Mouse (Mus musculus) lung, postnatal 0 days (tissue): ENCODE data around the gene Krt31. TPM values are rescaled to one million over a fixed set of nuclear protein-coding genes. Genes with fewer than 3 reads are reported as not detected.

Source experiments
- ATAC-seq: fragments of 200-750 bp; cut with Nextera tagmentation; 2 replicates; pipeline ENCODE4 v1.8.0; 2017; ENCODE audit warnings: moderate library complexity
- DNase-seq: peaks from one replicate; pipeline ENCODE4 v3.0.0-alpha.2; 2016; ENCODE audit warnings: low spot score
- H3K27ac ChIP-seq: fragments of 300-500 bp; sonication (generic); 2 replicates; pipeline ENCODE4 v1.5.1; 2014; ENCODE audit warnings: antibody characterized with exemption, mild to moderate bottlenecking, low read length, mixed read lengths
- H3K27me3 ChIP-seq: fragments of 300-500 bp; sonication (generic); replicated peaks from 2 replicates; pipeline ENCODE4 v1.6.1; 2014; ENCODE audit warnings: low read length, mixed read lengths; ENCODE audit not compliant: insufficient read depth
- H3K36me3 ChIP-seq: fragments of 300-500 bp; sonication (generic); 2 replicates; pipeline ENCODE4 v1.6.1; 2014; ENCODE audit warnings: low read length, mixed read lengths; ENCODE audit not compliant: insufficient read depth
- H3K4me1 ChIP-seq: fragments of 300-500 bp; sonication (generic); 2 replicates; pipeline ENCODE4 v1.6.1; 2014; ENCODE audit warnings: antibody characterized with exemption, low read depth, low read length, mixed read lengths; ENCODE audit not compliant: insufficient read depth
- H3K4me2 ChIP-seq: fragments of 300-500 bp; sonication (generic); replicated peaks from 2 replicates; pipeline ENCODE4 v1.6.1; 2014; ENCODE audit warnings: low read depth, mild to moderate bottlenecking, low read length, moderate library complexity, mixed read lengths
- H3K4me3 ChIP-seq: fragments of 300-500 bp; sonication (generic); 2 replicates; pipeline ENCODE4 v1.5.1; 2014; ENCODE audit warnings: low read depth, low read length
- H3K9ac ChIP-seq: fragments of 300-500 bp; sonication (generic); replicated peaks from 2 replicates; pipeline ENCODE4 v1.6.1; 2014; ENCODE audit warnings: low read depth, mild to moderate bottlenecking
- H3K9me3 ChIP-seq: fragments of 300-500 bp; sonication (generic); 2 replicates; pipeline ENCODE4 v1.6.1; 2016; ENCODE audit warnings: low read length, mixed read lengths
- CTCF ChIP-seq: IDR thresholded peaks from 2 replicates; pipeline ENCODE4 v1.5.1; 2016; ENCODE audit warnings: antibody characterized with exemption, mild to moderate bottlenecking
- EP300 ChIP-seq: IDR thresholded peaks from 2 replicates; pipeline ENCODE4 v1.6.1; 2016; ENCODE audit warnings: antibody characterized with exemption, mild to moderate bottlenecking, control low read depth
- WGBS: fragments of 180-500 bp; shearing (Covaris S2); extraction: QIAGEN DNeasy Blood & Tissue Kit; methylation state at CpG from one replicate; pipeline ENCODE4 v1.1.7; 2014; 5-methylcytosine and 5-hydroxymethylcytosine counted together
- polyA plus RNA-seq: library from polyadenylated mRNA; unstranded; fragments of >200 nt; fragmentation: Nextera tagmentation; extraction: Ambion mirVana; gene quantifications from 2 replicates; pipeline ENCODE4 v1.2.1, GENCODE M21; 2015

The Krt31 gene
- polyA plus RNA-seq, 1 experiment from 2014 or later = not detected

DNA sequence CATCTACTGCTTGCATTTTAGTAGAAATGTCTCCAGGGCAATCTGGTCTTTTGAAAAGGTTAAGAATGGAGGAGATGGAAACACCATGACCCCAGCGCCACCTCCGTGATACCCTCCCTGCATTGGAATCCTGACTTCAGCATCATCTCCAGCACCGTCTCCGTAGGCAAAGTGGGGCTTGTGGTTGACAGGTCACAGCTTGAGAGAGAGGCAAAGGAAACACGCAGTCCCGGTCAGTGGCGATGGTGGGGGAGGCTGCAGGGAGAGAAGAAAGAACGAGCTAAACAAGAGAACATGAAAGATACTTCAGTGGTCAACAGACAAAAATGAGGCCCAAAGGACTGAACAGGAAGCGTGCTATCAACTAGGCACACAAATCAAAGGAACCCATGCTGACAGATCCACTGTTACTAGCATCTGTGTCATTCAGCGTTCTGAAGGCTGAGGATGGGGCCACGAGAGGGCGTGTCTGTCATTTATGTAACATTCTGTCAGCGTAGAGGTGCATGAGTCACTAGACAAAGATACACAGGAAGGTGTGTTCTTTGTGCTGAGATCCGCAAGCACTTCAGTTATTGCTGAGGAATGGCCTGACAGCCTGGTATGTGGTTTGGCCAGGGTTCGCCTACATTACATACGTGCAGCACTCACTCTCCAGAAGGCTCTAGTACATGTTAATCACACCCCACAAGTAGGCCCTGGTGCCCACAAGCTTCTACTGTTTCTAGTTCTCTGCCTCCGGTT is 17.1 kb upstream of the Krt31 start:
- Histone ChIP-seq H3K4me2 (no peak overlapping the region), H3K36me3 (no peaks in the 10 kb centered on the region), H3K9ac (no peak overlapping the region), H3K27me3 (no peaks in the 10 kb centered on the region), H3K9me3 (no peaks in the 10 kb centered on the region), H3K4me3 (no peak overlapping the region), H3K4me1 (no peaks in the 10 kb centered on the region; the same call in 1 of the 2 replicates), H3K27ac (peak overlapping the region; percentile 75)
- WGBS = 48% methylated on average over 17 of the region's 17 CpGs
- peak; percentile 93 for DNase-seq
- ATAC-seq = peak; percentile 98
- TF ChIP-seq CTCF (peak; percentile 55), EP300 (peak; percentile 92)

DNA sequence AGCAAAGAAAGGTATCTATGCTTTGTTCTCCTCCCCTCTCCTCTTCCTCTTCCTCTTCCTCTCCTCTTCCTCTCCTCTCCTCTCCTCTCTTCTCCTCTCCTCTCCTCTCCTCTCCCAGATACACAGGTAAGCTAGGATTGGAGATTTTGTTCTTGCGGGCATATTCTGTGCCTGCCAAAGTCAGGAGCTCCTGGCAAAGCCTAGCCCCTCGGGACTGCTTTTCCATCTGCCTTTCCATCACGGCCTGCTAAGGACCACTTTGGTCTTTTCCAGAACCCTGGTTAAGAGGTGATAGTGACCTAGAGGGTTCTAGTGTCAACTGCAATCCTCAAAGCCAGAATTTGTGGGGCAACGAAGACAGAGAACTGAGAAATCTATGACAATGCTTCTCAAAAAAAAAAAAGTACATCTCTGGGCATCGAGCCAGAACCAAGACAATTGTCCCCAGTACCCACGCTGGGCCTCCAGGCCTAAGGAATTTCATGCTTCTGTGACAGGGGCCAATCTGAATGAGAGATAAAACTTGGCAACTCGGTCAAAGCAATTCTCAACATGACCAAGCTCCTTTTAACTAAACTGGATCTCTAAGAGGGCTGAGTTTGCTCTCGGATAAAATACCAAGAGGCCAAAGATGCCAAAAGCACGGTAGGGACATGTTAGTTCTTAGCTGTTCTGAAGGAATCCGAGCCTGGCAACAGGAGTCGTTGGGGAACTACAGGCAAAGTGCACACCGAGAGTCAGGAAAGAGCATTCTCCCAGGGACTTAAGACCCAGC is 16.1 kb upstream of the Krt31 start:
- H3K9ac ChIP-seq = no peak overlapping the region
- 45% methylated on average over 12 of the region's 12 CpGs for WGBS
- ATAC-seq (no peak), DNase-seq (peak; percentile 43)
- H3K4me3 ChIP-seq = no peak overlapping the region
- TF ChIP-seq CTCF = no peak
- TF ChIP-seq EP300 = no peak
- no peaks in the 10 kb centered on the region for H3K9me3 ChIP-seq
- H3K27ac ChIP-seq = peak overlapping the region; percentile 75
- H3K36me3 ChIP-seq = no peaks in the 10 kb centered on the region
- H3K4me2 ChIP-seq = no peak overlapping the region
- H3K27me3 ChIP-seq = no peaks in the 10 kb centered on the region
- no peaks in the 10 kb centered on the region; the same call in 1 of the 2 replicates for H3K4me1 ChIP-seq

DNA sequence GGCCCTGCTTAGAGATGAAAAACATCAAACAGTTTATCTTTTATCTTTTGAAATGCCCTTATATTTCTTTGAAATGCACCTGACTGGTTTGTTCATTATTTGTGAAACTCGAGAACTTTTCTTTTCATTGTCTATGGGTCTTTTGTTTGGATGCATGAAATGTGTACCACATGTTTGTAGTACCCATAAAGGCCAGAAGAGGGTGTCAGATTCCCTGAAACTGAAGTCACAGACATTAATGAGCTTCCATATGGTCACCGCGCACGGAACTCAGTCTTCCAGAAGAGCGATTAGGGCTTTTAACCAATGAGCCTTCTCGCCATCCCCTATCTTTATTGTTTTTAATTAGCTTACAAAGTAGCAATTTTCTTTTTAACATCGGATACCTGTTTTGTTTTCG is 8.5 kb upstream of the Krt31 start:
- H3K4me3 ChIP-seq = no peak overlapping the region
- no peak for ATAC-seq
- H3K9ac ChIP-seq = no peak overlapping the region
- H3K27ac ChIP-seq = no peak overlapping the region
- no peak for DNase-seq
- TF ChIP-seq CTCF (peak; percentile 46), EP300 (no peak)
- WGBS = 72% methylated on average over 8 of the region's 8 CpGs
- no peaks in the 10 kb centered on the region for H3K4me1 ChIP-seq
- no peak overlapping the region for H3K4me2 ChIP-seq
- no peaks in the 10 kb centered on the region for H3K9me3 ChIP-seq
- H3K27me3 ChIP-seq = no peaks in the 10 kb centered on the region
- H3K36me3 ChIP-seq = no peaks in the 10 kb centered on the region

DNA sequence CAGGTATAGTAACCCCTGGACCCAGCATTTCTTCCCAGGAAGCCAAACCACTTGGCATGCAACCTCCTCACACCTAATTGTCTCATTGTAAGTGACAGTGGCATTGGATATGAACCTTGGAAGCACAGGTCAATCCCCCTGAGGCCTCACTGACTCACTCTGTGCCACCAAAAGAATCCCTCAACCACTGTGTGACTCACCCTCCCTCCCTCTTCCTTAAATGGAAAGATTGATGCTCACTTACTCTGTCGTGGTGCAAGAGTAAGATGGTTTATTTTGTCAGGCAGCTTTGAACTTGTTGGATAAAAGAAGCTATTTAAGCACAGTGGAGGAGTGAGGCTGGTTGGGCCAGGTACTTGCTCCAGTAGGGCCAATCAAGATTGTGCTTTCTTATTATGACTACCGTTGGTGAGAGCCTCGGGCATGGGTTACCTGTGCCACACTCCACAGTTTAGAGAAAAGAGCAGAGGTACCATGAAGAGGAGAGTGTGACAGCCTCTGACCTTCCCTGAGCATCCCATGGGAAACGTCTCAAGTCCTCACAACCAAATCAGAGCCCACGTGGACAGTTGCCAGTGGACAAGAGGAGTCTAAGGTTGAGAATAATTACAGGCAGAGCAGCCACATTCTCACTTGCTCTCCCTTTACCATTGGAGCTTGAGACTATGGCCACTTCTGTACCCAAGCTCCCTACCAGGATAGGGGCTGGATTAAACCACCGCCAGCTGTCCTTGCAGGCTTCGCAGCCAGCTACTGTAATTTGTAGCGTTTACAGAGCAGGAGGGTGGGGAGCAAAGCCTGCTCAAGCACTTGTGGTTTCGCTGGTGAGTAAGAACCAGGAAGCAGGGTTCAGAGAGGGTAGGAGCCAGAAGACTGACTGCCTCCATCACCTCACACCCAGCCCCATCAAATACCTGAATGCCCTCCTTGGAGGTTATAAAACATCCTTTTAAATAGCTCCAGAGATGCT is 5.6 kb upstream of the Krt31 start:
- H3K4me1 ChIP-seq = no peaks in the 10 kb centered on the region
- H3K27me3 ChIP-seq = no peaks in the 10 kb centered on the region
- TF ChIP-seq CTCF (no peak), EP300 (no peak)
- H3K4me3 ChIP-seq = no peak overlapping the region
- H3K9ac ChIP-seq = no peak overlapping the region
- no peak overlapping the region for H3K27ac ChIP-seq
- no peak overlapping the region for H3K4me2 ChIP-seq
- DNase-seq (peak; percentile 46), ATAC-seq (peak; percentile 44; the same call in 1 of the 2 replicates)
- no peaks in the 10 kb centered on the region for H3K36me3 ChIP-seq
- 44% methylated on average over 9 of the region's 9 CpGs for WGBS
- H3K9me3 ChIP-seq = no peaks in the 10 kb centered on the region

DNA sequence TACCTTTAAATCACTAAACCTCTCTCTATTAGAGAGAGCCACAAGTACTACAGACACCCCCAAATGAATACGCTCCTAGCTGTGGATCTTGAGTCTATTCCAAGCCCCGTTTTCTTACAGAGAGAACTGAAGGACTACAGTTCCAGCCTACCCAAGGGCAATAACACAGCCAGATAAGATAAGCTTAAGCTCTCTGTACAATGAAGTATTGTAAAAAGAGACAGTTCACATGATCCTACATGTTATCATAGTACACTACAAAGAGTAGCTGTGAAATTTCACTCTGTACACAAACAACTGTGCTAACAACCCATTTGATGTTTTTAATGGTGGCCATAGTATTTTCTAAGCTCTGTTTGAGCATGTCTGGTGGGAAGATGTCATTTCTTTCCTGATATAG is 3.2 kb downstream of the Krt31 start:
- no peak overlapping the region for H3K9ac ChIP-seq
- TF ChIP-seq CTCF = no peak
- TF ChIP-seq EP300 = no peak
- H3K27me3 ChIP-seq = no peaks in the 10 kb centered on the region
- H3K4me1 ChIP-seq = no peaks in the 10 kb centered on the region
- H3K9me3 ChIP-seq = no peaks in the 10 kb centered on the region
- no peak for ATAC-seq
- no peak overlapping the region for H3K4me2 ChIP-seq
- DNase-seq = no peak
- H3K36me3 ChIP-seq = no peaks in the 10 kb centered on the region
- 61% methylated on average over 2 of the region's 2 CpGs for WGBS
- H3K27ac ChIP-seq = no peak overlapping the region
- no peak overlapping the region for H3K4me3 ChIP-seq
